Comparison of ENCODE assay signal across 8 mouse cellular contexts in genomic region chr11:61619791-61620241, GRCm38 (mm10). TPM values are rescaled to one million over a fixed set of nuclear protein-coding genes. Genes with fewer than 3 reads are reported as not detected.
A peak's percentile ranks its signal among the peaks of the same experiment; 100 is the strongest.
DNase-seq lines count a peak whose midpoint lies in the region; ATAC-seq and TF ChIP-seq lines count a peak whose summit lies in the region.

No protein-coding gene starts in this region.

- H3K9me3 ChIP-seq in embryonic facial prominence, embryonic 11.5 days (replicated peaks; ENCODE audit: control insufficient read depth, low read length) = no peaks in the 10 kb centered on the region
- H3K9me3 ChIP-seq in heart, embryonic 10.5 days = no peaks in the 10 kb centered on the region
- H3K9me3 ChIP-seq in kidney, embryonic 14.5 days (ENCODE audit: control insufficient read depth, low read length) = no peaks in the 10 kb centered on the region
- no peaks in the 10 kb centered on the region for H3K9me3 ChIP-seq in neural tube, embryonic 12.5 days

- no peak overlapping the region for H3K27ac ChIP-seq in embryonic facial prominence, embryonic 11.5 days (replicated peaks; ENCODE audit: low read depth, low read length)
- H3K27ac ChIP-seq in heart, embryonic 10.5 days = peak overlapping the region; percentile 85
- H3K27ac ChIP-seq in kidney, embryonic 14.5 days (ENCODE audit: low read depth, low read length) = no peak overlapping the region
- no peak overlapping the region for H3K27ac ChIP-seq in liver, adult 2 months (replicated peaks; ENCODE audit: insufficient read depth, low read depth, low read length)
- no peak overlapping the region for H3K27ac ChIP-seq in neural tube, embryonic 12.5 days

- peak overlapping the region; percentile 45 for H3K9ac ChIP-seq in embryonic facial prominence, embryonic 11.5 days (replicated peaks; ENCODE audit: low read length)
- peak overlapping the region; percentile 45; the same call in 1 of the 2 replicates for H3K9ac ChIP-seq in kidney, embryonic 14.5 days (ENCODE audit: low read depth, low read length)
- H3K9ac ChIP-seq in liver, adult 2 months (ENCODE audit: low read depth, low read length) = no peak overlapping the region
- H3K9ac ChIP-seq in neural tube, embryonic 12.5 days = peak overlapping the region; percentile 13

- peak overlapping the region; percentile 36 for H3K4me3 ChIP-seq in embryonic facial prominence, embryonic 11.5 days (ENCODE audit: low read depth, low read length)
- peak overlapping the region; percentile 65 for H3K4me3 ChIP-seq in heart, embryonic 10.5 days
- peak overlapping the region; percentile 35 for H3K4me3 ChIP-seq in kidney, embryonic 14.5 days (ENCODE audit: low read length)
- H3K4me3 ChIP-seq in liver, adult 2 months (ENCODE audit: insufficient read depth, low read depth, low read length) = 0 out of 2 replicates have a peak overlapping the region, but pooled peaks have one; percentile 6
- H3K4me3 ChIP-seq in neural tube, embryonic 12.5 days = peak overlapping the region; percentile 33

- H3K79me2 ChIP-seq in liver, adult 2 months (ENCODE audit: control insufficient read depth, insufficient read depth, low read length) = no peaks in the 10 kb centered on the region

- no peaks in the 10 kb centered on the region for H3K27me3 ChIP-seq in embryonic facial prominence, embryonic 11.5 days (ENCODE audit: control insufficient read depth, insufficient read depth, low read length)
- H3K27me3 ChIP-seq in heart, embryonic 10.5 days (ENCODE audit: insufficient read depth, poor library complexity, severe bottlenecking) = no peaks in the 10 kb centered on the region
- no peaks in the 10 kb centered on the region; the same call in 1 of the 2 replicates for H3K27me3 ChIP-seq in kidney, embryonic 14.5 days (ENCODE audit: control insufficient read depth, insufficient read depth, low read length)
- no peaks in the 10 kb centered on the region for H3K27me3 ChIP-seq in liver, adult 2 months (ENCODE audit: control insufficient read depth, insufficient read depth, low read length)
- no peaks in the 10 kb centered on the region for H3K27me3 ChIP-seq in neural tube, embryonic 12.5 days (replicated peaks)

- no peaks in the 10 kb centered on the region for H3K36me3 ChIP-seq in embryonic facial prominence, embryonic 11.5 days (replicated peaks; ENCODE audit: control insufficient read depth, insufficient read depth, low read depth, low read length)
- H3K36me3 ChIP-seq in heart, embryonic 10.5 days = no peaks in the 10 kb centered on the region
- no peaks in the 10 kb centered on the region for H3K36me3 ChIP-seq in kidney, embryonic 14.5 days (ENCODE audit: control insufficient read depth, insufficient read depth, low read length)
- H3K36me3 ChIP-seq in liver, adult 2 months (ENCODE audit: control insufficient read depth, insufficient read depth, low read length) = no peaks in the 10 kb centered on the region
- H3K36me3 ChIP-seq in neural tube, embryonic 12.5 days = no peaks in the 10 kb centered on the region

- peak; percentile 33 for DNase-seq in thymus, postnatal 4 days
- DNase-seq in thymus, postnatal 14 days = no peak
- DNase-seq in embryonic facial prominence, embryonic 11.5 days (ENCODE audit: low spot score) = peak; percentile 80
- DNase-seq in heart, embryonic 10.5 days (ENCODE audit: low spot score) = peak; percentile 84
- DNase-seq in liver, adult 2 months (ENCODE audit: extremely low read depth, low read depth, low spot score) = peak; percentile 10
- peak; percentile 69 for DNase-seq in yolk sac, embryonic 10.5 days (ENCODE audit: low spot score)

- TF ChIP-seq CTCF in liver, adult 2 months (IDR thresholded peaks at IDR 0.05; ENCODE audit: low read depth, low read length) = peak; percentile 62

- H3K4me1 ChIP-seq in embryonic facial prominence, embryonic 11.5 days (ENCODE audit: control insufficient read depth, insufficient read depth, low read length) = no peaks in the 10 kb centered on the region
- H3K4me1 ChIP-seq in heart, embryonic 10.5 days = peaks cover 38% of the 10 kb centered on the region
- peaks cover 5% of the 10 kb centered on the region; the same call in 1 of the 2 replicates for H3K4me1 ChIP-seq in kidney, embryonic 14.5 days (ENCODE audit: control insufficient read depth, insufficient read depth, low read length)
- H3K4me1 ChIP-seq in liver, adult 2 months (ENCODE audit: control insufficient read depth, insufficient read depth, low read length) = no peaks in the 10 kb centered on the region; the same call in 1 of the 2 replicates
- peaks cover 11% of the 10 kb centered on the region for H3K4me1 ChIP-seq in neural tube, embryonic 12.5 days

- peak overlapping the region; percentile 73 for H3K4me2 ChIP-seq in embryonic facial prominence, embryonic 11.5 days (ENCODE audit: low read depth, low read length)
- peak overlapping the region; percentile 64 for H3K4me2 ChIP-seq in kidney, embryonic 14.5 days (replicated peaks; ENCODE audit: low read depth, low read length)
- peak overlapping the region; percentile 82 for H3K4me2 ChIP-seq in neural tube, embryonic 12.5 days (replicated peaks)

- no peak for TF ChIP-seq POLR2A in liver, adult 2 months (IDR thresholded peaks at IDR 0.05; ENCODE audit: extremely low read depth, insufficient read depth, low read length)

- WGBS in embryonic facial prominence, embryonic 11.5 days = 0% methylated on average over 17 of the region's 17 CpGs
- WGBS in heart, embryonic 10.5 days = 1% methylated on average over 17 of the region's 17 CpGs
- 0% methylated on average over 15 of the region's 17 CpGs for WGBS in kidney, embryonic 14.5 days
- 7% methylated on average over 16 of the region's 17 CpGs for whole genome bisulfite sequencing in liver, adult 2 months
- under 1% methylated on average over 17 of the region's 17 CpGs for WGBS in neural tube, embryonic 12.5 days

- peak; percentile 45; the same call in 1 of the 2 replicates for ATAC-seq in embryonic facial prominence, embryonic 11.5 days (replicated peaks; ENCODE audit: insufficient number of reproducible peaks, low FRiP score, low TSS enrichment, low read depth)
- peak; percentile 61 for ATAC-seq in kidney, embryonic 14.5 days (ENCODE audit: low FRiP score, low TSS enrichment)
- ATAC-seq in neural tube, embryonic 12.5 days (ENCODE audit: low FRiP score, low read depth) = peak; percentile 65

RNA-seq across cellular contexts. Expression of gene Grap, which starts 33.2 kb away (rescaled TPM):
- 3.4 and 4.8 TPM in 2 replicates for polyA plus RNA-seq in embryonic facial prominence, embryonic 11.5 days (2014; fragmentation: Nextera tagmentation; extraction: Ambion mirVana)
- 10.2 and 11.8 TPM in 2 replicates for polyA plus RNA-seq in heart, embryonic 10.5 days (2016; fragmentation: Nextera tagmentation; extraction: Ambion mirVana)
- 7.5 and 8.6 TPM in 2 replicates for polyA plus RNA-seq in kidney, embryonic 14.5 days (2014; fragmentation: Nextera tagmentation; extraction: Ambion mirVana)
- 3.8 and 5.0 TPM in 2 replicates for total RNA-seq in liver, adult 2 months (2014; rRNA removed)
- polyA plus RNA-seq in liver, adult 2 months (2012; rRNA removed) = 2.8 and 3.4 TPM in 2 replicates
- polyA plus RNA-seq in neural tube, embryonic 12.5 days (2016; fragmentation: Nextera tagmentation; extraction: Ambion mirVana) = 9.2 and 10.1 TPM in 2 replicates

RNA-seq across cellular contexts. Expression of gene Epn2, which starts 40.3 kb away (rescaled TPM):
- 24.2 and 28.5 TPM in 2 replicates for polyA plus RNA-seq in embryonic facial prominence, embryonic 11.5 days (2014; fragmentation: Nextera tagmentation; extraction: Ambion mirVana)
- 22.8 and 22.9 TPM in 2 replicates for polyA plus RNA-seq in heart, embryonic 10.5 days (2016; fragmentation: Nextera tagmentation; extraction: Ambion mirVana)
- polyA plus RNA-seq in kidney, embryonic 14.5 days (2014; fragmentation: Nextera tagmentation; extraction: Ambion mirVana) = 20.0 and 31.3 TPM in 2 replicates
- total RNA-seq in liver, adult 2 months (2014; rRNA removed) = 5.7 and 6.1 TPM in 2 replicates
- 3.2 and 4.5 TPM in 2 replicates for polyA plus RNA-seq in liver, adult 2 months (2012; rRNA removed)
- polyA plus RNA-seq in neural tube, embryonic 12.5 days (2016; fragmentation: Nextera tagmentation; extraction: Ambion mirVana) = 40.6 and 43.8 TPM in 2 replicates

Comparison
In these comparisons a context has a peak if more than half of its experiments do, and no peak if none do; other contexts are left out.
1. H3K4me3 ChIP-seq: peak in every context shown above with its lines; median percentile 65 in heart, embryonic 10.5 days; 36 in embryonic facial prominence, embryonic 11.5 days; 35 in kidney, embryonic 14.5 days; 33 in neural tube, embryonic 12.5 days; 6 in liver, adult 2 months.